Mouse (Mus musculus) erythroblast, adult 5-6 weeks (primary cell): ENCODE measurements around the gene Slc35a2. TPM values are rescaled to one million over a fixed set of nuclear protein-coding genes. Genes with fewer than 3 reads are reported as not detected.
"Not testable (repeated sequence)": the region's sequence is repeated elsewhere in the genome, so short reads cannot be mapped to it uniquely, and the experiment has no call there.

Source experiments
- ATAC-seq: replicated peaks from 2 replicates; pipeline ENCODE4 v1.8.0; 2016; ENCODE audit warnings: moderate number of reproducible peaks, mild to moderate bottlenecking, moderate TSS enrichment, inconsistent platforms; ENCODE audit not compliant: poor library complexity, low FRiP score, severe bottlenecking
- total RNA-seq, 2 experiments: library from RNA; stranded (forward) in 1 of 2; stranded (reverse) in 1 of 2; fragments of 150-400 nt in 1 of 2; fragments of 200-764, 138-1000 nt in 1 of 2; gene quantifications; 2 replicates each; pipeline versions ENCODE4 v1.2.3 to v1.2.4; 2015 to 2017; ENCODE audit warnings: low replicate concordance in 2 of 2

The Slc35a2 gene
- total RNA-seq, 2 experiments from 2014 or later = 1.5 to 10.9 TPM

GRCm38 (mm10) chrX:7898880-7899874, 15.3 kb downstream of the Slc35a2 start, which contains the start of the genes Pqbp1 and Timm17b:
TSS of gene Pqbp1 (minus strand) at chrX:7899269.
TSS of gene Timm17b (plus strand) at chrX:7899357.
- ATAC-seq = peak; percentile 96

GRCm38 (mm10) chrX:7904441-7904840, 20.6 kb downstream of the Slc35a2 start:
- ATAC-seq = no peak

GRCm38 (mm10) chrX:7907735-7908134, 23.9 kb downstream of the Slc35a2 start, which contains the start of gene Gm10491:
TSS of gene Gm10491 (minus strand) at chrX:7907835.
- no peak for ATAC-seq

GRCm38 (mm10) chrX:7909242-7909641, 25.4 kb downstream of the Slc35a2 start, which contains the start of gene Gm10490:
TSS of gene Gm10490 (plus strand) at chrX:7909542.
- not testable (repeated sequence) for ATAC-seq

- no peak for ATAC-seq
These were observed 26.6 kb downstream of the Slc35a2 start for GRCm38 (mm10) chrX:7910473-7910872.

GRCm38 (mm10) chrX:7915669-7916068, 31.8 kb downstream of the Slc35a2 start:
- peak; percentile 87 for ATAC-seq

- ATAC-seq = not testable (repeated sequence)
These were observed 34.1 kb downstream of the Slc35a2 start for GRCm38 (mm10) chrX:7917960-7918359.

GRCm38 (mm10) chrX:7919601-7920383, 36.0 kb downstream of the Slc35a2 start, which contains the start of gene Pcsk1n:
TSS of gene Pcsk1n (plus strand) at chrX:7919822.
- no peak for ATAC-seq

- ATAC-seq = no peak
These were observed 38.2 kb downstream of the Slc35a2 start for GRCm38 (mm10) chrX:7922032-7922431.

- no peak for ATAC-seq
These were observed 42.4 kb downstream of the Slc35a2 start for GRCm38 (mm10) chrX:7926266-7926665.

GRCm38 (mm10) chrX:7927116-7927515, 43.3 kb downstream of the Slc35a2 start:
- ATAC-seq = no peak

GRCm38 (mm10) chrX:7928270-7928790, 44.5 kb downstream of the Slc35a2 start, which contains the start of gene Eras:
TSS of gene Eras (minus strand) at chrX:7928607.
- ATAC-seq = no peak

GRCm38 (mm10) chrX:7936874-7937273, 53.0 kb downstream of the Slc35a2 start:
- ATAC-seq = peak; percentile 65

- 0 out of 2 replicates have a peak, but pooled peaks have one; percentile 60 for ATAC-seq
These were observed 53.8 kb downstream of the Slc35a2 start for GRCm38 (mm10) chrX:7937667-7938066.

Other genes with a start within 250 kb of the Slc35a2 start
- gene Syp, start 245.6 kb upstream of the Slc35a2 start, total RNA-seq (2015; ENCODE audit: low replicate concordance) = 15.6 TPM in 1 of 2 replicates, not detected in the other
- 0.28 and 0.51 TPM in 2 replicates for gene Syp, start 245.6 kb upstream of the Slc35a2 start, total RNA-seq (2017; ENCODE audit: low replicate concordance)
- 2.5 and 5.0 TPM in 2 replicates for gene Prickle3, start 226.8 kb upstream of the Slc35a2 start, total RNA-seq (2015; ENCODE audit: low replicate concordance)
- gene Prickle3, start 226.8 kb upstream of the Slc35a2 start, total RNA-seq (2017; ENCODE audit: low replicate concordance) = 1.0 and 2.1 TPM in 2 replicates
- 137 and 180 TPM in 2 replicates for gene Plp2, start 212.6 kb upstream of the Slc35a2 start, total RNA-seq (2015; ENCODE audit: low replicate concordance)
- 26.9 and 37.0 TPM in 2 replicates for gene Plp2, start 212.6 kb upstream of the Slc35a2 start, total RNA-seq (2017; ENCODE audit: low replicate concordance)
- not detected in 2 replicates for gene Magix, start 202.8 kb upstream of the Slc35a2 start, total RNA-seq (2015; ENCODE audit: low replicate concordance)
- 0.09 TPM in 1 of 2 replicates, not detected in the other for gene Magix, start 202.8 kb upstream of the Slc35a2 start, total RNA-seq (2017; ENCODE audit: low replicate concordance)
- 7.9 and 13.4 TPM in 2 replicates for gene Gpkow, start 186.9 kb upstream of the Slc35a2 start, total RNA-seq (2015; ENCODE audit: low replicate concordance)
- gene Gpkow, start 186.9 kb upstream of the Slc35a2 start, total RNA-seq (2017; ENCODE audit: low replicate concordance) = 9.0 and 11.3 TPM in 2 replicates
- 139 and 161 TPM in 2 replicates for gene Wdr45, start 169.7 kb upstream of the Slc35a2 start, total RNA-seq (2015; ENCODE audit: low replicate concordance)
- 102 and 111 TPM in 2 replicates for gene Wdr45, start 169.7 kb upstream of the Slc35a2 start, total RNA-seq (2017; ENCODE audit: low replicate concordance)
- not detected in 2 replicates for gene Gm45208, start 161.8 kb upstream of the Slc35a2 start, total RNA-seq (2015; ENCODE audit: low replicate concordance)
- gene Gm45208, start 161.8 kb upstream of the Slc35a2 start, total RNA-seq (2017; ENCODE audit: low replicate concordance) = not detected in 2 replicates
- gene Praf2, start 155.6 kb upstream of the Slc35a2 start, total RNA-seq (2015; ENCODE audit: low replicate concordance) = 4.8 and 10.0 TPM in 2 replicates
- 1.5 and 2.8 TPM in 2 replicates for gene Praf2, start 155.6 kb upstream of the Slc35a2 start, total RNA-seq (2017; ENCODE audit: low replicate concordance)
- gene Ccdc120, start 133.1 kb upstream of the Slc35a2 start, total RNA-seq (2015; ENCODE audit: low replicate concordance) = not detected in 2 replicates
- gene Ccdc120, start 133.1 kb upstream of the Slc35a2 start, total RNA-seq (2017; ENCODE audit: low replicate concordance) = 1.8 TPM in 1 of 2 replicates, not detected in the other
- gene Tfe3, start 121.5 kb upstream of the Slc35a2 start, total RNA-seq (2015; ENCODE audit: low replicate concordance) = 16.1 and 20.2 TPM in 2 replicates
- gene Tfe3, start 121.5 kb upstream of the Slc35a2 start, total RNA-seq (2017; ENCODE audit: low replicate concordance) = 7.1 and 18.2 TPM in 2 replicates
- 146 and 177 TPM in 2 replicates for gene Gripap1, start 94.3 kb upstream of the Slc35a2 start, total RNA-seq (2015; ENCODE audit: low replicate concordance)
- 200 and 207 TPM in 2 replicates for gene Gripap1, start 94.3 kb upstream of the Slc35a2 start, total RNA-seq (2017; ENCODE audit: low replicate concordance)
- gene Kcnd1, start 61.7 kb upstream of the Slc35a2 start, total RNA-seq (2015; ENCODE audit: low replicate concordance) = 4.8 and 5.4 TPM in 2 replicates
- 3.6 and 4.5 TPM in 2 replicates for gene Kcnd1, start 61.7 kb upstream of the Slc35a2 start, total RNA-seq (2017; ENCODE audit: low replicate concordance)
- gene Otud5, start 42.7 kb upstream of the Slc35a2 start, total RNA-seq (2015; ENCODE audit: low replicate concordance) = 399 and 555 TPM in 2 replicates
- gene Otud5, start 42.7 kb upstream of the Slc35a2 start, total RNA-seq (2017; ENCODE audit: low replicate concordance) = 691 and 1,009 TPM in 2 replicates
- gene Pim2, start 5.8 kb upstream of the Slc35a2 start, total RNA-seq (2015; ENCODE audit: low replicate concordance) = 41.9 and 42.8 TPM in 2 replicates
- 30.4 and 31.3 TPM in 2 replicates for gene Pim2, start 5.8 kb upstream of the Slc35a2 start, total RNA-seq (2017; ENCODE audit: low replicate concordance)
- 7.3 and 8.4 TPM in 2 replicates for gene Pqbp1, start 15.2 kb downstream of the Slc35a2 start, total RNA-seq (2015; ENCODE audit: low replicate concordance)
- gene Pqbp1, start 15.2 kb downstream of the Slc35a2 start, total RNA-seq (2017; ENCODE audit: low replicate concordance) = 39.3 and 41.1 TPM in 2 replicates
- gene Timm17b, start 15.3 kb downstream of the Slc35a2 start, total RNA-seq (2015; ENCODE audit: low replicate concordance) = 20.2 and 52.2 TPM in 2 replicates
- 8.9 and 33.2 TPM in 2 replicates for gene Timm17b, start 15.3 kb downstream of the Slc35a2 start, total RNA-seq (2017; ENCODE audit: low replicate concordance)
- not detected in 2 replicates for gene Gm10491, start 23.8 kb downstream of the Slc35a2 start, total RNA-seq (2015; ENCODE audit: low replicate concordance)
- not detected in 2 replicates for gene Gm10491, start 23.8 kb downstream of the Slc35a2 start, total RNA-seq (2017; ENCODE audit: low replicate concordance)
- gene Gm10490, start 25.5 kb downstream of the Slc35a2 start, total RNA-seq (2015; ENCODE audit: low replicate concordance) = not detected in 2 replicates
- not detected in 2 replicates for gene Gm10490, start 25.5 kb downstream of the Slc35a2 start, total RNA-seq (2017; ENCODE audit: low replicate concordance)
- not detected in 2 replicates for gene Pcsk1n, start 35.8 kb downstream of the Slc35a2 start, total RNA-seq (2015; ENCODE audit: low replicate concordance)
- not detected in 2 replicates for gene Pcsk1n, start 35.8 kb downstream of the Slc35a2 start, total RNA-seq (2017; ENCODE audit: low replicate concordance)
- not detected in 2 replicates for gene Eras, start 44.6 kb downstream of the Slc35a2 start, total RNA-seq (2015; ENCODE audit: low replicate concordance)
- gene Eras, start 44.6 kb downstream of the Slc35a2 start, total RNA-seq (2017; ENCODE audit: low replicate concordance) = not detected in 2 replicates
- 5.0 and 9.0 TPM in 2 replicates for gene Hdac6, start 63.9 kb downstream of the Slc35a2 start, total RNA-seq (2015; ENCODE audit: low replicate concordance)
- 2.4 and 6.8 TPM in 2 replicates for gene Hdac6, start 63.9 kb downstream of the Slc35a2 start, total RNA-seq (2017; ENCODE audit: low replicate concordance)
- 45.1 and 78.6 TPM in 2 replicates for gene Gata1, start 94.0 kb downstream of the Slc35a2 start, total RNA-seq (2015; ENCODE audit: low replicate concordance)
- 29.3 and 49.9 TPM in 2 replicates for gene Gata1, start 94.0 kb downstream of the Slc35a2 start, total RNA-seq (2017; ENCODE audit: low replicate concordance)
- gene Glod5, start 134.5 kb downstream of the Slc35a2 start, total RNA-seq (2015; ENCODE audit: low replicate concordance) = not detected in 2 replicates
- not detected in 2 replicates for gene Glod5, start 134.5 kb downstream of the Slc35a2 start, total RNA-seq (2017; ENCODE audit: low replicate concordance)
- gene Suv39h1, start 190.7 kb downstream of the Slc35a2 start, total RNA-seq (2015; ENCODE audit: low replicate concordance) = 13.1 and 20.9 TPM in 2 replicates
- 24.1 and 25.7 TPM in 2 replicates for gene Suv39h1, start 190.7 kb downstream of the Slc35a2 start, total RNA-seq (2017; ENCODE audit: low replicate concordance)
- 24.4 and 27.2 TPM in 2 replicates for gene Was, start 206.5 kb downstream of the Slc35a2 start, total RNA-seq (2015; ENCODE audit: low replicate concordance)
- 19.1 and 27.3 TPM in 2 replicates for gene Was, start 206.5 kb downstream of the Slc35a2 start, total RNA-seq (2017; ENCODE audit: low replicate concordance)
- gene Wdr13, start 248.9 kb downstream of the Slc35a2 start, total RNA-seq (2015; ENCODE audit: low replicate concordance) = 3.1 and 7.7 TPM in 2 replicates
- 7.9 and 15.5 TPM in 2 replicates for gene Wdr13, start 248.9 kb downstream of the Slc35a2 start, total RNA-seq (2017; ENCODE audit: low replicate concordance)